Mouse (Mus musculus): ENCODE results near the gene Preb. TPM values are rescaled to one million over a fixed set of nuclear protein-coding genes. Genes with fewer than 3 reads are reported as not detected.

Gene Preb
- polyA plus RNA-seq, 1 experiment from 2014 or later, result 142 TPM

GRCm38 (mm10) chr5:30917891-30918670 is 42.1 kb downstream of the Preb start:
- Histone ChIP-seq H3K27ac (replicated peaks) (peak overlapping the region; percentile 25; the same call in 1 of the 2 replicates), H3K36me3 (replicated peaks) (peaks cover 46% of the 10 kb centered on the region), H3K27me3 (replicated peaks; ENCODE audit: low read depth, poor library complexity, severe bottlenecking) (0 out of 2 replicates have a peak, but pooled peaks cover 4% of the 10 kb centered on the region), H3K9me3 (no peaks in the 10 kb centered on the region), H3K4me1 (peaks cover 86% of the 10 kb centered on the region), H3K4me3 (no peak overlapping the region)
- WGBS, result 84% methylated on average over 31 of the region's 31 CpGs
- DNase-seq (ENCODE audit: low spot score), result no peak

- H3K9me3 ChIP-seq, result no peaks in the 10 kb centered on the region
- H3K4me1 ChIP-seq, result peaks cover 86% of the 10 kb centered on the region
- H3K27me3 ChIP-seq (replicated peaks; ENCODE audit: low read depth, poor library complexity, severe bottlenecking), result 0 out of 2 replicates have a peak, but pooled peaks cover 3% of the 10 kb centered on the region
- 90% methylated on average over 11 of the region's 11 CpGs for WGBS
- DNase-seq (ENCODE audit: low spot score), result no peak
- H3K36me3 ChIP-seq (replicated peaks), result peaks cover 46% of the 10 kb centered on the region
- H3K27ac ChIP-seq (replicated peaks), result no peak overlapping the region
- H3K4me3 ChIP-seq, result 0 out of 2 replicates have a peak overlapping the region, but pooled peaks have one; percentile 4
Measured at GRCm38 (mm10) chr5:30917348-30917747, 42.8 kb downstream of the Preb start.

- Histone ChIP-seq H3K36me3 (replicated peaks) (peaks cover 46% of the 10 kb centered on the region), H3K27me3 (replicated peaks; ENCODE audit: low read depth, poor library complexity, severe bottlenecking) (0 out of 2 replicates have a peak, but pooled peaks cover 3% of the 10 kb centered on the region), H3K27ac (replicated peaks) (no peak overlapping the region), H3K4me1 (peaks cover 86% of the 10 kb centered on the region), H3K4me3 (0 out of 2 replicates have a peak overlapping the region, but pooled peaks have one; percentile 4), H3K9me3 (no peaks in the 10 kb centered on the region)
- 95% methylated on average over 9 of the region's 9 CpGs for WGBS
- DNase-seq (ENCODE audit: low spot score), result no peak
Measured at GRCm38 (mm10) chr5:30916841-30917240, 43.3 kb downstream of the Preb start.

GRCm38 (mm10) chr5:30915974-30916433 is 44.2 kb downstream of the Preb start:
- peak; percentile 84 for DNase-seq (ENCODE audit: low spot score)
- Histone ChIP-seq H3K9me3 (no peaks in the 10 kb centered on the region), H3K36me3 (replicated peaks) (peaks cover 45% of the 10 kb centered on the region), H3K4me3 (peak overlapping the region; percentile 61), H3K27ac (replicated peaks) (peak overlapping the region; percentile 89), H3K27me3 (replicated peaks; ENCODE audit: low read depth, poor library complexity, severe bottlenecking) (0 out of 2 replicates have a peak, but pooled peaks cover 3% of the 10 kb centered on the region), H3K4me1 (peaks cover 88% of the 10 kb centered on the region)
- WGBS, result 6% methylated on average over 7 of the region's 7 CpGs

GRCm38 (mm10) chr5:30915456-30915855 is 44.7 kb downstream of the Preb start:
- WGBS, result 55% methylated on average over 9 of the region's 9 CpGs
- H3K4me3 ChIP-seq, result peak overlapping the region; percentile 61
- H3K36me3 ChIP-seq (replicated peaks), result peaks cover 39% of the 10 kb centered on the region
- no peaks in the 10 kb centered on the region for H3K9me3 ChIP-seq
- no peak for DNase-seq (ENCODE audit: low spot score)
- H3K4me1 ChIP-seq, result peaks cover 88% of the 10 kb centered on the region
- H3K27ac ChIP-seq (replicated peaks), result peak overlapping the region; percentile 89
- 0 out of 2 replicates have a peak, but pooled peaks cover 3% of the 10 kb centered on the region for H3K27me3 ChIP-seq (replicated peaks; ENCODE audit: low read depth, poor library complexity, severe bottlenecking)

GRCm38 (mm10) chr5:30914849-30915248 is 45.3 kb downstream of the Preb start:
- H3K4me3 ChIP-seq, result peak overlapping the region; percentile 61
- DNase-seq (ENCODE audit: low spot score), result no peak
- H3K36me3 ChIP-seq (replicated peaks), result peaks cover 33% of the 10 kb centered on the region
- WGBS, result 54% methylated on average over 6 of the region's 6 CpGs
- H3K27ac ChIP-seq (replicated peaks), result peak overlapping the region; percentile 89
- 0 out of 2 replicates have a peak, but pooled peaks cover 3% of the 10 kb centered on the region for H3K27me3 ChIP-seq (replicated peaks; ENCODE audit: low read depth, poor library complexity, severe bottlenecking)
- peaks cover 86% of the 10 kb centered on the region for H3K4me1 ChIP-seq
- H3K9me3 ChIP-seq, result no peaks in the 10 kb centered on the region

GRCm38 (mm10) chr5:30914101-30914635 is 46.0 kb downstream of the Preb start:
- whole genome bisulfite sequencing, result 41% methylated on average over 7 of the region's 7 CpGs
- H3K4me3 ChIP-seq, result peak overlapping the region; percentile 61
- peaks cover 93% of the 10 kb centered on the region for H3K4me1 ChIP-seq
- peak; percentile 22 for DNase-seq (ENCODE audit: low spot score)
- peak overlapping the region; percentile 89 for H3K27ac ChIP-seq (replicated peaks)
- no peaks in the 10 kb centered on the region for H3K27me3 ChIP-seq (replicated peaks; ENCODE audit: low read depth, poor library complexity, severe bottlenecking)
- H3K9me3 ChIP-seq, result no peaks in the 10 kb centered on the region
- peaks cover 27% of the 10 kb centered on the region for H3K36me3 ChIP-seq (replicated peaks)

- peak within 1 kb of the TSS; percentile 61 for H3K4me3 ChIP-seq
- peaks cover 17% of the 10 kb centered on the region for H3K36me3 ChIP-seq (replicated peaks)
- H3K4me1 ChIP-seq, result peaks cover 97% of the 10 kb centered on the region
- no peaks in the 10 kb centered on the region for H3K27me3 ChIP-seq (replicated peaks; ENCODE audit: low read depth, poor library complexity, severe bottlenecking)
- H3K27ac ChIP-seq (replicated peaks), result peak within 1 kb of the TSS; percentile 89
- peak; percentile 94 for DNase-seq (ENCODE audit: low spot score)
- H3K9me3 ChIP-seq, result no peaks in the 10 kb centered on the region
- 19% methylated on average over 13 of the region's 13 CpGs for WGBS
Measured at GRCm38 (mm10) chr5:30913060-30913841, 46.9 kb downstream of the Preb start, which contains the start of gene Emilin1. TSS of gene Emilin1 (plus strand) at chr5:30913402.

- H3K36me3 ChIP-seq (replicated peaks), result peaks cover 6% of the 10 kb centered on the region
- 52% methylated on average over 5 of the region's 5 CpGs for WGBS
- peak; percentile 41 for DNase-seq (ENCODE audit: low spot score)
- H3K4me3 ChIP-seq, result peak overlapping the region; percentile 61; the same call in 1 of the 2 replicates
- no peaks in the 10 kb centered on the region for H3K27me3 ChIP-seq (replicated peaks; ENCODE audit: low read depth, poor library complexity, severe bottlenecking)
- H3K9me3 ChIP-seq, result no peaks in the 10 kb centered on the region
- peak overlapping the region; percentile 89 for H3K27ac ChIP-seq (replicated peaks)
- H3K4me1 ChIP-seq, result peaks cover 92% of the 10 kb centered on the region
Measured at GRCm38 (mm10) chr5:30912156-30912555, 48.0 kb downstream of the Preb start.

GRCm38 (mm10) chr5:30910481-30910880 is 49.7 kb downstream of the Preb start:
- Histone ChIP-seq H3K4me1 (peaks cover 91% of the 10 kb centered on the region), H3K9me3 (no peaks in the 10 kb centered on the region), H3K36me3 (replicated peaks) (peaks cover 8% of the 10 kb centered on the region), H3K27ac (replicated peaks) (peak overlapping the region; percentile 89), H3K27me3 (replicated peaks; ENCODE audit: low read depth, poor library complexity, severe bottlenecking) (no peaks in the 10 kb centered on the region), H3K4me3 (no peak overlapping the region)
- no peak for DNase-seq (ENCODE audit: low spot score)

GRCm38 (mm10) chr5:30909863-30910262 is 50.3 kb downstream of the Preb start:
- 77% methylated on average over 7 of the region's 7 CpGs for WGBS
- H3K36me3 ChIP-seq (replicated peaks), result peaks cover 14% of the 10 kb centered on the region
- peak overlapping the region; percentile 92 for H3K27ac ChIP-seq (replicated peaks)
- H3K4me3 ChIP-seq, result no peak overlapping the region
- H3K27me3 ChIP-seq (replicated peaks; ENCODE audit: low read depth, poor library complexity, severe bottlenecking), result no peaks in the 10 kb centered on the region
- H3K4me1 ChIP-seq, result peaks cover 91% of the 10 kb centered on the region
- no peak for DNase-seq (ENCODE audit: low spot score)
- H3K9me3 ChIP-seq, result no peaks in the 10 kb centered on the region

- WGBS, result 32% methylated on average over 7 of the region's 7 CpGs
- H3K4me3 ChIP-seq, result peak overlapping the region; percentile 29
- peaks cover 89% of the 10 kb centered on the region for H3K4me1 ChIP-seq
- DNase-seq (ENCODE audit: low spot score), result no peak
- no peaks in the 10 kb centered on the region for H3K9me3 ChIP-seq
- H3K27me3 ChIP-seq (replicated peaks; ENCODE audit: low read depth, poor library complexity, severe bottlenecking), result no peaks in the 10 kb centered on the region
- H3K27ac ChIP-seq (replicated peaks), result peak overlapping the region; percentile 92
- peaks cover 20% of the 10 kb centered on the region for H3K36me3 ChIP-seq (replicated peaks)
Measured at GRCm38 (mm10) chr5:30909300-30909659, 50.9 kb downstream of the Preb start.
